Mouse (Mus musculus) testis, postnatal 14 days (tissue): ENCODE data around the gene Lyz1.
"Not testable (repeated sequence)": the region's sequence is repeated elsewhere in the genome, so short reads cannot be mapped to it uniquely, and the experiment has no call there.

Experiments used
- DNase-seq: peaks from one replicate; pipeline ENCODE4 v3.0.0; 2021; ENCODE audit warnings: low spot score

Lyz1 gene

DNA sequence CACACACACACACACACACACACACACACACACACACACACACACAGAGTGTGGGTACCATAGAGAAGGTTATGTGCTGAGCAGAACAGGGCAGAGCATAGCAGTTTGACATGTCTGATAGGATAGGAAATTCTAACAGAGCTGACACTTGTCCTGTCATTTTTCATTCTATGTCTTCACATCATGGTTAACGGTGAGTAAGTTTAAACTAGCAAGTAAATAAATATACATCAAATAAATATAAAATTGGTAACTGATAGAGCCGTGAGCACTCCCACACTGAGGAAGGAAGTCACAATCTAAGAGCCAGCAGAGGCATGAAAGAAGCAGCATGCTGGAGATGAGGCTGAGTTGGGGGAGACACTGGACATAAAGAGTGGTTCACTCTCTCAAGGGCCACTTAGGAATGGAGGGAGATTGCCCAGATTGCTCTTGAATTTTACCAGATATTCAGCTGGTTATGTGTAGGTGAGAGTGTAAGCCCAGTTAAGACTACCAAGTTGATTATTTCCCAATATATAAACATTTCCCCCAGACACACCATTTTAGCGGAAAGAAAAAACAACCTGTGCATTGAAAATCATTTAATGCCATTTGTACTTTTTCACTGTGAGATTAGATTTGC lies 5.3 kb downstream of the Lyz1 start:
- no peak for DNase-seq

DNA sequence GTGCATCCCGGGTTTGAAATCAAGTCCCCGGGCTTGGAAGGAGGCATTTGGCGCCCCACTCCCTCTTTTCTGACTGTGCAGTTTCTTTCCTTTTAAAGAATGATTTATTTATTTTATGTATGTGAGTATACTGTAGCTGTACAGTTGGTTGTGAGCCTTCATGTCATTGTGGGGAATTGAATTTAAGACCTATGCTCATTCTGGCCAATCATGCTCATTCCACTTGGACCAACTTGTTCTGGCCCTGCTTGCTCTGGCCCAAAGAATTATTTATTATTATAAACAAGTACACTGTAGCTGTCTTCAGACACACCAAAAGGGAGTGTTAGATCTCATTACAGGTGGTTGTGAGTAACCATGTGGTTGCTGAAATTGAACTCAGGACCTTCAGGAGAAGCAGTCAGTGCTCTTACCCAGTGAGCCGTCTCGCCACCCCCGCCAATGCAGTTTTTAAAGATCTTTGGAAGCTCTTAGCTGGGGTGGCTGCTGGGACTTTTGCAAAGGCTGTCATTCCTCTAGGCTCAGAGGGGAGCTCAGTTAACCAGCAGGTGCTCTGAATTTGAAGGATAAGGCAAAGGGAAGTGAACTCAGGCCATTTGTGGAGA lies 6.2 kb downstream of the Lyz1 start:
- DNase-seq: no peak

DNA sequence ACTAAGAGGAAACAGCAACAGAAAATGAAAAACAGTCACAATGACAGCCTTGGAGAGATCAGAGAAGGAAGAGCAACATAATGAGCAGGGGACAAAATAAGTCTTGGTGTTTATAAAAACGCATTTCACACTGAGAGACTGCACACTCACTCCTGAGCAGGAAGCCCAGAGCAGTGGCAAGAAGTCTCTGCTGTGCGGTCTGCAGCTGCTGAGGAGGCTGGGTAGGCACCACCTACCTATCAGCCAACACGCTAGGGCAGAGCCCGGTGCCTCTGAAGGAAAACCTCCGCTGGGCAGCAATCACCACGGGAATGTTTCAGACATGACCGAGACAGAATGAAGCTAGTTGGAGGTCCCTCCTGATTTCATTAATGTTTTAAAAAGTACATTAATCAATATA lies 7.1 kb downstream of the Lyz1 start:
- not testable (repeated sequence) for DNase-seq

DNA sequence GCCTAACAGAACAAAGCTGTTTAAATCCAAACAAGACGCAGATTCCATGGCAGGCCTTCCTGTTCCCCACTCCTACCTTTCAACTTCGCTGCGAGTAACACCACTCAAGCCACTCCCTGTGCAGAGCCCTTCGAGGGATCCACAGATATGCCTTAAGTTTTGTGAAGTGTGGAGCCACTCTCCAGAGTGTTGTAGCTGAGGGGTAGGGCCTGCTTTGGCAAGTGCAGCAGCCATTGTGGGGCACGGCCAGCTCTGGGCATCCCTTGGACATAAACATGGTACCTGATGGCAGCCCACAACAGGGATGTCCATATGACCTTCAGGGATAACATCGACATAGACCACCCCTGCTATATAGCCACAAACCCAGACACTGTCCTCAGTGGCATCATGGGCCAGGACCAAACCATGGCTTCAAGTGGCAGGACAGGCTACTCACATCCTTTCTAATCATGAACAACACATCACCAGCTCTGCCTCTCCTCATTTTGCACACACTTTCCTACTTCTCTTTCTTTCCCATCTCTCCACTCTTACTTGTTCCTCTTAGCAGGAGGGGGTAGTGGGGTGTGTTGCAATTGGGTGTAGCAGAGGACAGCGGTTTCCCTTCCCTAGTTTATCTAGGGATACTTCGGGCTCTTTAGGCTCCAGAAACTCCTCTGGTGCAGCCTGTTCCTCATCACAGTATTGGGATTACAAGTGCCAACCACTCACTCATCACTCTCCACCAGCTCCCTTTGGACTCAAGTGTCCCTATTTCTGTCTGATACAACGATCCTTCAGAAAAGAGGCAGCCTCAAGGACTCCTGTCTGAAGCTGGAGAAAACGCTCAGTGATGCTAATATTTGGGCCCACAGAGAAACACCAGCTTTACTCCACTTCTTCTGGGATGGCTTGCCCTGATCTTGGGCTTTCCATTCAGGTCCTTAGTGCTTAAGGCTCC lies 7.8 kb downstream of the Lyz1 start:
- no peak for DNase-seq

DNA sequence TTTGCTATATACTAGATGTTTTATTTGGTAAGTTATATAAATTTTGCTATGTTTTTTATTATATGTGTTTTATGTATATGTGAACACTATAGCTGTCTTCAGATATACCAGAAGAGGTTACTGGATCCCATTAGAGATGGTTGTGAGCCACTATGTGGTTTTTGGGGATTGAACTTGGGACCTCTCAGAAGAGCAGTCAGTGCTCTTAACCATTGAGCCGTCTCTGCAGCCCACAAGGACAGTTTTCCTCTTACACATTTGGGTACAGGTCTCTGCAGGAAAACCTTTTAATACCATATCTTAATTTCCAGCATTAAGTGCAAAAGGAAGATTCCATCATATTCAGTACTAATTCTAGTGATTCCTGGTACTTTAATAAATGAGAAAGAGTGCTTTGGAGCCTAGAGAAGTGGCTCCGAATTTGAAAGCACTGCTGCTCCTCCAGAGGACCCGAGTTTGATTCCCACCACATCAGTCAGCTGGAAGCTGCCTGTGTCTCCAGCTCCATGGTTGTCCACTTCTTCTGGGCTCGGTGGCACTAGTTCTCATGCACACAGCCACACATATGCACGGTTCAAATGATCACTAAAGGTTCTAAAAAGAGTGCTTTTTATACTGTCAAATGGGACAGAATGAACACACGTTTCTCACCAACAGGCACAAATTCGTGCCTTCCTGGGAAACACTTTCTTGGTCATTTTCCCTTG lies 8.6 kb downstream of the Lyz1 start:
- no peak for DNase-seq

DNA sequence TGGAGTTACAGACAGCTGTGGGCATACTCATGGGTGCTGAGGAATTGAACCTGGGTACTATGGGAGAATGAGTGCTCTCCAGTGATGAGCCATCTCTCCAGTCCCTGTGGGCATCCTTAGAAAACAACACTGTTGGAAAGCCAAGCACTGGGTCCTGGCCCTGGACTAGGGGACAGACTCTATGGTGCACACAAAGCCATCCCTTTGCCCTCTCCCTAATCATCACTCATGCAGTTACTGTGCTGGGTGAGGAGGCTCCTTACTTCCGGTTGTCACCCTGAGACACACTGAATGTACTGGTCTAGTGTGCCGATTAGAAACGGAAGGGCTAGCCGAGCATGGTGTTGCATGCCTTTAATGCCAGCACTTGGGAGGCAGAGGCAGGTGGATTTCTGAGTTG lies 9.5 kb downstream of the Lyz1 start:
- not testable (repeated sequence) for DNase-seq

DNA sequence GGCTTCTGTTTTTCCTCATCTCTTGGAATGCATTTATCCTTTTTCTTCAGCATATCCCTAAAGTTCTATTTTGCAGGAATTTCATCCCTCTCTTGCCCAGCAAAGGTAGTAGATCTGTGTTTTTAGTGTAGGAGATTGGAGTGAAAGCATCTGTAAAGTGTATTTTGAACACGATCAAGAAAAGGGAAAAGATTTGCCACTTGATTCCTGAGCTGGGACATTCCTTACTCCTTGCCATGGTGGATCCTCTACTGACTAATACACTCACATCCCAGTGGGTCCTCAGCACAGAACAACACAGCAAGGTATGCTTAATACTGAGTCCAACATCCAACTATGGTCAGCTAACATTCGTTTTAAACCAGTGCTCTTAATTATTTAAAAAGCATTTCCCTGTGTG lies 10.1 kb downstream of the Lyz1 start:
- DNase-seq: no peak

DNA sequence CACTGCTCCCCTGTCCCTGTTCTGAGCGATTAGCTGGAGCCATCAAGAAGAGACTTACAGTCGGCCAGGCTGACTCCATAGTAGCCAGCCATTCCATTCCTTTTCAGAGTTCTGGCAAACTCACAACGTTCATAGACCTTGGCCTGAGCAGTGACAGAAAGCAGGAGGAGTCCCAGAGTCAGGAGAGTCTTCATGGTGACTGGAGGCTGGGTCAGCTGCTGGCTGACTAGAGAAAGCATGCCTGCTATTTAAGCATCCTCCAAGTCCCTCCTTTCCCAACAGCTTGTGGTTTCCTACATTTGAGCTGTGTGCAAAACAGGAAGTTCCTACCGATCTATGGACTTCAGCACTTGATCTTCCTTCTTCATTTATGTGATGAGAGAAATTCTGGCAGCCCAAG lies 10.6 kb downstream of the Lyz1 start, which contains the start of gene Lyz2:
Lyz2 (minus strand) TSS at position 273 of the 400 bp plus-strand sequence.
- DNase-seq: no peak

DNA sequence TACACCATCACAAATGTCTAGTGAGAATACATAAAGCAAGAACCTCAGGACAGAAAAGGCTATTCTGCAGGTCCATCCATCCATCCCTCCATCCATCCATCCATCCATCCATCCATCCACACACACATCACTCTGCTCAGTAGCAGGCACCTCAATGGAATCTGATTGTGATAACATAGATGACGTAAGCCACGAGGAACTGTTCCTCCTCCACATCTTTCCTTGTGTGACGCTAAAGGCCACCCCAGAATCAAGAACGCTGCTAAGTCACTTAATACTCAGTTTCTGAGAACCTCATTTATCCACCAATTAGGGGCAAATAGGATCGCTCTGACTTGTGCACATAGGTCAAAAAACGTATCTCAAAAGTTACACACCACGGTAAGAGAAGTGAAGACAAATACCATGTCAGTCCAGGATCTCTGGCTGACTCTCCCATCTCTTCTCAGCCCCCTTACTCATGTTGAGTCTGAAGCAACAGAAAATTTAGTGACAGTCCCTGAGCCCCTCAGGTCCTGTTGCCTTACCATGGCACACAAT lies 11.2 kb downstream of the Lyz1 start:
- no peak for DNase-seq

DNA sequence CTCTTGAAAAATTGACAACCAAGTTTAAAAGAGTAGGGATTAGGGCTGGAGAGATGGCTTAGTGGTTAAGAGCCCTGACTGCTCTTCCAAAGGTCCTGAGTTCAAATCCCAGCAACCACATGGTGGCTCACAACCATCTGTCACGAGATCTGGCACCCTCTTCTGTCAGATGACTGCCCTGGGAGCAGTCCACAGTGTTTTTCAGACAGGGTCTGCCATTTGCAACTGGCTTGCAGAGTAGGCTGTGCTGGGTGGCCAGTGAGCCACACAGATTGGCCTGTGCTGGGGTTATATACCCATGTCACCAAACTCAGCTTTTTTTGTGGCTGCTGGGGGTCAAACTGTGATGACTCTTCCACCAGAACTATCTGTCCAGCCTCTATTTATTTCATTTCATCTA lies 12.7 kb downstream of the Lyz1 start:
- DNase-seq: no peak

DNA sequence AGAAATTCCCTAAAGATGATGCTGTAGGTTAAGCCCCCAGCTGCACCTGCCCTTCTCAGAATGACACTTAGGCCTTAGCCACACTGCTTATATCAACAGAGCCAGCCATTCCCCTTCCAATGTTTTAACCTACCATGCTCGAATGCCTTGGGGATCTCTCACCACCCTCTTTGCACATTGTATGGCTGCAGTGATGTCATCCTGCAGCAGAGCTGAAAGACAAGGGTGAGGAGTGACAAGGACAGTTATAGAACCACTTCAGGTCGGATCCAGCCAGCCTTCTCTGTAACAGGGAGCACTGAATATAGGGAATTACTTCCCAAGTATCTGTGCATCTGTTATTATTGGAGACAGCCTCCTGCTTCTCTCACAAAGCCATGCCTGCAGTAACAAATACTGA lies 14.2 kb downstream of the Lyz1 start:
- DNase-seq: not testable (repeated sequence)

DNA sequence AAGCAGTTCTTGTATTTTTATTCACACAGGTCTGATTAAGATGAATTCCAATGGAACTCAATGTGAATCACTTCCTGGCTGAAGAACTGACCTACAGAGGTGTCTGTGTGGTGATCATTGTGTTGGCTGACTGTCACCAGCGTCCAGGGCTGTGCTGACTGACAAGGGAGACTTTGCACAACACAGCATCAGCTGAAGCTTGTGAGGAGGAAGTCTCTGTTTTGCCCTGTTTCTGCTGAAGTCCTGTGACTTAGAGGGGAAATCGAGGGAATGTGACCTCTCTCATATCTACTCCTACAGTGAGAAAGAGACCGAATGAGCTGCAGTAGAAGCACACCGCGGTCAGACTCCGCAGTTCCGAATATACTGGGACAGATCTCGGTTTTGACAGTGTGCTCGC lies 14.9 kb downstream of the Lyz1 start:
- DNase-seq: not testable (repeated sequence)

DNA sequence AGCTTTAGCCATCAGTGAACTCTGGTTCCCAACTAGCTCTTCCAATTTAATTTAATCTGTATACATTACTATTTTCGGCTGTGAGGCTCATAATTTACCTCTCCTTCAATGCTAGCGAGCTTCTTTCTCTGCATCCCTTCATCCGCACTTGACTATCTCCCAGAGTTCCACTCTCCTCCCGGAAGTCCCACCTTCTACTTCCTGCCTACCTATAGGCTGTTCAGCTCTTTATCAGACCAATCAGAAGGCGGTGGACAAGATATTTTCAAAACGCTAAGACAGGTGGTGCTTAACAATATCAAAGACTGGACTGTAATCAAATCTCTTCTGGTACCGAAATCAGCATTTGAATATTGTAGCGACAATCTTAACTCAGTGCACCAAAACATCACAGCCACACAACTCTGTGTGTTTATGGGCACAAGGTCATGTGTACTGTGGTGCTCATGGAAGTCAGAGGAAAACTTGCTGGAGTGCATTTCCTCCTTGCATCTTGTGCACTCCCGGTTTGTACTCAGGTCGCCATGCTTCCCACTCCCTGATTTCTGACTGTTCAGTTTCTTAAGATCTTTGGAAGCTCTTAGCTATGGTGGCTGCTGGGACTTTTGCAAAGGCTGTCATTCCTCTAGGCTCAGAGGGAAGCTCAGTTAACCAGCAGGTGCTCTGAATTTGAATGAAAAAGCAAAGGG lies 16.8 kb downstream of the Lyz1 start:
- peak; percentile 27 for DNase-seq

DNA sequence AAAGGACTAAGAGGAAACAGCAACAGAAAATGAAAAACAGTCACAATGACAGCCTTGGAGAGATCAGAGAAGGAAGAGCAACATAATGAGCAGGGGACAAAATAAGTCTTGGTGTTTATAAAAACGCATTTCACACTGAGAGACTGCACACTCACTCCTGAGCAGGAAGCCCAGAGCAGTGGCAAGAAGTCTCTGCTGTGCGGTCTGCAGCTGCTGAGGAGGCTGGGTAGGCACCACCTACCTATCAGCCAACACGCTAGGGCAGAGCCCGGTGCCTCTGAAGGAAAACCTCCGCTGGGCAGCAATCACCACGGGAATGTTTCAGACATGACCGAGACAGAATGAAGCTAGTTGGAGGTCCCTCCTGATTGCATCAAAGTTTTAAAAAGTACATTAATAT lies 18.0 kb downstream of the Lyz1 start:
- not testable (repeated sequence) for DNase-seq

DNA sequence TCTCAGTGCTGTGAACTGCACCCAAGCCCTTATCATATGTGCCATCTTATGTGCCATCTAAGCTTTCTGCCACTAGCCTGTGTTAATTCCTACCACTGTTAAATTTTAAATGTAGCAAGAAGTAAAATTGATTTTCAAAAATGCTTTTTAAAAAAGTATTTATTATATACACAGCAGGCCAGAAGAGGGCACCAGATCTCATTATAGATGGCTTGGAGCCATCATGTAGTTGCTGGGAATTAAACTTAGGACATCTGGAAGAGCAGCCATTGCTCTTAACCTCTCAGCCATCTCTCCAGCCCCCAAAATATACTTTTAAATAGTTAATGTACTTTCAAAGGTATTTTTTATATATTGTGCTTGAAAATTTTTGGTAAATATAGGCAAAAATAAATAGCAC lies 20.6 kb downstream of the Lyz1 start:
- DNase-seq: no peak

DNA sequence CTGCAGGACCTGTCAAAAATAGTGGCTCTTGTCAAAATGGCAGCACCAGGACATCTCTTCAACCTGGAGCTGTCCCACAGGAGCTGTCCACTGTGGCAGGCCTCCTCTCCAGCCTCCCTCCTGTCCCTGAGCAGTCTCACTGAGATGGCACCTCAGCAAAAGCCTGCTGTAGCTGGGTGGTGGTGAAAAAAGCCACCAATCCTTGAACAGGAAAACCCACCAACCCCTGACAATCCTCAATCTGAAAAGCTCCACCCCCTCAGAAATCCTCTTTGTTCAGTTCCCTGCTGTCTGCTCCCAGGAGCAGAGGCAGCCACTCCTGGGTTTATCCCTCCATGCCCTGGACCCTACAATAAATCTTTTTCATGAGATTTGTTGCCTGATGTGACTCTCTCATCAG lies 32.8 kb downstream of the Lyz1 start:
- no peak for DNase-seq

DNA sequence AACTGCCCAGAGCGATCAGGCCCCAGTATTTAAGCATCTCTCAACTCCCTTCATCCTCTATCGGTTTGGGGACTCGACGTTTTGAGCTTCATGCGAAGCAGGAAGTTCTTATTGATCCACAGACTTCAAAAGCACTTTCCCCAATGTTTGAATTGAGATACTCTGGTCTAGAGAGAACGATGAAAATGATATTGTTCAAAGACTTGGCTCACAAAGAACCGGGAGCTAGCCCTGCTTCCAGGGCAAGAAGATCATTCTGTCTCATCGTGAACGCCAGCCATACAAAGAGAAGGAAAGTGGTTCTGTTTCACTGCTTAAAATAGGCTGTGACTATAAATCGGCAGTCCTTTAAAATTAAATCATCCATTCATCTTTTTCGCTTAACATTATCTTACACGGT lies 54.1 kb downstream of the Lyz1 start, which contains the start of gene 9530003J23Rik:
9530003J23Rik (minus strand) TSS at position 101 of the 400 bp plus-strand sequence.
- DNase-seq: no peak
